Mouse (Mus musculus) bone marrow, adult 2 months (tissue): Measurements from ENCODE around the gene Pde4dip. TPM values are rescaled to one million over a fixed set of nuclear protein-coding genes. Genes with fewer than 3 reads are reported as not detected.

Experiments used
- H3K27ac ChIP-seq: fragments of 200-500 bp; 2 replicates; pipeline ENCODE4 v1.5.1; 2012; ENCODE audit warnings: low read depth, mild to moderate bottlenecking, control low read depth, inconsistent platforms, low read length; ENCODE audit not compliant: control insufficient read depth, poor library complexity, insufficient read depth
- H3K4me1 ChIP-seq: fragments of 200-500 bp; 2 replicates; pipeline ENCODE4 v1.6.1; 2011; ENCODE audit warnings: low read length; ENCODE audit not compliant: control insufficient read depth, insufficient read depth
- H3K4me3 ChIP-seq: fragments of 200-500 bp; replicated peaks from 2 replicates; pipeline ENCODE3; 2011; ENCODE audit warnings: mild to moderate bottlenecking, low read depth, low read length, control low read depth; ENCODE audit not compliant: control insufficient read depth
- CTCF ChIP-seq: fragments of 200-500 bp; IDR thresholded peaks from 2 replicates; pipeline ENCODE4 v1.5.1; 2011; ENCODE audit warnings: low read length, control low read depth; ENCODE audit not compliant: control insufficient read depth, insufficient read depth
- POLR2A ChIP-seq: fragments of 200-500 bp; IDR thresholded peaks from 2 replicates; pipeline ENCODE4 v1.6.1; 2011; ENCODE audit warnings: low read depth, mild to moderate bottlenecking, control low read depth, low read length, borderline replicate concordance; ENCODE audit not compliant: control insufficient read depth
- WGBS: fragments of 180-500 bp; shearing (Covaris S2); methylation state at CpG from one replicate; pipeline ENCODE4 v1.1.7; 2018; 5-methylcytosine and 5-hydroxymethylcytosine counted together
- polyA plus RNA-seq: library from polyadenylated mRNA; stranded (reverse); fragments of >200 nt; gene quantifications from 2 replicates; pipeline ENCODE4 v1.2.4, GENCODE M21; 2011; ENCODE audit warnings: low replicate concordance; ENCODE audit not compliant: missing spikeins, insufficient read depth, insufficient read length

Pde4dip gene
- polyA plus RNA-seq, 1 experiment: 7.5 TPM

DNA sequence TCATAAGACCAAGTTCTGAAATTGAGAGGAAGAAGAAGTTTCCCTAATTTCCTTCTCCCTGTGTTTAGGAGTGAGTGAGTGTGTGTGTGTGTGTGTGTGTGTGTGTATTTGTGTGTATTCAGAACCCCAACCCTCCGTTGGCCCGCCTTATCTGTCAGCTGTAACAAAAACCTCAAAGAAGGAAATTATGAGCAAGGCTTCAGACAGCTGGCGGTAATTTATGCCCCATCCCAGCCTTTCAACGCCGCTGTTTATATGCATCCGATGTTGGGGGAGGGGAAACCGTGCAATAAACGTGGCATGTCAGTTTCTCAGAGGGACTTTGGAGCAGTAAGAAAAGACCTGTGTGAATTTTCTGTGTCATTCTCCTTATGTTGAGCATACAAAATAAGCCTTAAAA, 12.2 kb downstream of the Pde4dip start:
- no peak overlapping the region for H3K4me3 ChIP-seq
- no peak for TF ChIP-seq POLR2A
- no peak for TF ChIP-seq CTCF

GRCm38 (mm10) chr3:97874777-97875176, 13.7 kb downstream of the Pde4dip start:
- 74% methylated on average over 5 of the region's 5 CpGs for WGBS
- TF ChIP-seq CTCF (no peak), POLR2A (no peak)
- no peaks in the 10 kb centered on the region for H3K4me1 ChIP-seq

More for the DNA sequence above, 12.2 kb downstream of the Pde4dip start:
- Histone ChIP-seq H3K27ac (no peak overlapping the region), H3K4me1 (no peaks in the 10 kb centered on the region)
- 3% methylated on average over 8 of the region's 8 CpGs for WGBS

GRCm38 (mm10) chr3:97869730-97870129, 18.8 kb downstream of the Pde4dip start:
- H3K4me3 ChIP-seq: no peak overlapping the region
- WGBS: 52% methylated on average over 4 of the region's 4 CpGs
- no peaks in the 10 kb centered on the region for H3K4me1 ChIP-seq
- TF ChIP-seq CTCF: no peak
- TF ChIP-seq POLR2A: no peak
- H3K27ac ChIP-seq: no peak overlapping the region

More at GRCm38 (mm10) chr3:97874777-97875176, 13.7 kb downstream of the Pde4dip start:
- no peak overlapping the region for H3K4me3 ChIP-seq
- no peak overlapping the region for H3K27ac ChIP-seq

DNA sequence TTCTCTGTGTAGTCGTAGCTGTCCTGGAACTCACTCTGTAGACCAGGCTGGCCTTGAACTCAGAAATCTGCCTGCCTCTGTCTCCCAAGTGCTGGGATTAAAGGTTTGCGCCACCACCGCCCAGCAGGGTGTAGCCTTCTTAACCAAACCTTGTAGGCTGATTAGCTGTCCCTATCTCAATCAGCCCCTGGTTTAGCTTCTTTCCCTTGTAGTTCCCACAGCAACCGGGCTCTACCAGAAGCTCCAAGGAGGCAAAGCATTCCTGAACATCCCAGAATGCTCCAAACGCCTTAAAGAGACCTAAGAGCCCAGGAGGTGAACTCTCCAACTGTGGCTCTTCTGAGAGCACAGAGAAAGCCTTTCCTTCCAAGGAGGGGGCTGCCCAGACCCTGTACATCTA, 19.8 kb downstream of the Pde4dip start:
- WGBS: 60% methylated on average over 5 of the region's 5 CpGs
- Histone ChIP-seq H3K4me3 (no peak overlapping the region), H3K27ac (no peak overlapping the region), H3K4me1 (no peaks in the 10 kb centered on the region)
- no peak for TF ChIP-seq CTCF
- no peak for TF ChIP-seq POLR2A

GRCm38 (mm10) chr3:97868024-97868689, 20.4 kb downstream of the Pde4dip start:
- no peak for TF ChIP-seq CTCF
- peak; percentile 24; the same call in 1 of the 2 replicates for TF ChIP-seq POLR2A
- H3K27ac ChIP-seq: no peak overlapping the region
- 4% methylated on average over 42 of the region's 42 CpGs for WGBS
- no peak overlapping the region for H3K4me3 ChIP-seq
- no peaks in the 10 kb centered on the region for H3K4me1 ChIP-seq

DNA sequence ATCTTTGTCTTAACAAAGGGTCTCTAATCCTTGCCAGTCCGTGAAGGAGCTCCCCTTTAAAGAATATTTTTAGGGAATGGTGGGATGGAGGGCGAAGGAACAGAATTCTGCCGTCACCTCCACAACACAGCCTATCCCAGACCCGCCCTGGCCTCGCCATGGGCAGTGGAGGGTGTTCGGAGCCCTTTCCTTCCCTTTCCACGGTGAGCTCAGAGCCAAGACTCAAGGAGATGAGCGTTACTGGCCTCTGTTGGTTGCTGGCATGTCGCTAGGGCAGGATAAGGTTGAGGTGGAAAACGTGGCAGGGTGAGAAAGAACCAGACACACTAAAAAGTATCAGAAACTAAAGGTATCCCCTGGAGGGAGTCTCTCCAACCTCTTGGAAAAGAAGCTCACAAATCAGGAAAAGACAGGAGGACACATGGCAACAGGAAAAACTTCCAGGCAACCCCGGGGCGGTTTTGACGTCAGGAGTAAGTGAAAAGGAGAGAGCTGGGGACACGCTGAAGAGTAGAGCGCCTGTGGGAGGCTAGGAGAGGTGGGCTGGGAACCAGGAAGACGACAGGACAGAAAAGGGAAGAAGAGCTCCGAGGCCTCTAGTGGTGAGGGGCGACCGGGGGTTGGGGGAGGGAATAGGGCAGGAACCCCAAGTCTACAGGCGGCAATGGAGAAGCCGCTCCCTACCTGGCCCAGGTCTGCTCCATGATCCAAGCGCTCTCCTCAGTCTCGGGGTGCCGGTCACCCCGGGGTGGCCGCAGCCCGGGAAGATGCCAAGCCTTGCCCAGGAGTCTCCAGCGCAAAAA, 21.1 kb downstream of the Pde4dip start:
- H3K27ac ChIP-seq: no peak overlapping the region
- no peak overlapping the region for H3K4me3 ChIP-seq
- no peaks in the 10 kb centered on the region for H3K4me1 ChIP-seq
- no peak for TF ChIP-seq CTCF
- TF ChIP-seq POLR2A: no peak
- WGBS: 4% methylated on average over 28 of the region's 28 CpGs

GRCm38 (mm10) chr3:97866696-97867095, 21.8 kb downstream of the Pde4dip start:
- 68% methylated on average over 4 of the region's 4 CpGs for WGBS
- H3K27ac ChIP-seq: no peak overlapping the region

GRCm38 (mm10) chr3:97860820-97861451, 27.6 kb downstream of the Pde4dip start:
- WGBS: 82% methylated on average over 7 of the region's 7 CpGs
- Histone ChIP-seq H3K27ac (no peak overlapping the region), H3K4me3 (no peak overlapping the region), H3K4me1 (no peaks in the 10 kb centered on the region)
- TF ChIP-seq CTCF: no peak
- TF ChIP-seq POLR2A: no peak

More at GRCm38 (mm10) chr3:97866696-97867095, 21.8 kb downstream of the Pde4dip start:
- H3K4me3 ChIP-seq: no peak overlapping the region
- H3K4me1 ChIP-seq: no peaks in the 10 kb centered on the region
- TF ChIP-seq CTCF (no peak), POLR2A (no peak)
